Mouse (Mus musculus) adrenal gland, postnatal 14 days (tissue): Measurements from ENCODE around the gene Kcnmb4. TPM values are rescaled to one million over a fixed set of nuclear protein-coding genes. Genes with fewer than 3 reads are reported as not detected.
A peak's percentile ranks its signal among the peaks of the same experiment; 100 is the strongest.

Experiments
- DNase-seq: peaks from one replicate; pipeline ENCODE4 v3.0.0; 2021; ENCODE audit warnings: mixed read lengths
- long read RNA-seq, 2 experiments: library from polyadenylated mRNA; stranded (forward); transcript quantifications; one replicate each; pipeline ENCODE4 v2.0.0; 2021
- total RNA-seq: library from RNA; stranded (reverse); gene quantifications from 2 replicates; pipeline ENCODE4 v1.2.3, GENCODE M21; 2021

Kcnmb4 gene
- 5.0 and 5.1 TPM in 2 replicates for total RNA-seq
- long read RNA-seq, experiment 1, transcript Kcnmb4-201 (3 exons, 1,367 nt): major isoform, 8 of 9 reads
- long read RNA-seq, experiment 1, partial matches to known transcripts: 1 of 9 reads
- long read RNA-seq, experiment 1, other reads (novel, unspliced or antisense): 0 of 9 reads
- long read RNA-seq, experiment 2, partial matches to known transcripts: 1 of 5 reads
- long read RNA-seq, experiment 2, other reads (novel, unspliced or antisense): 1 of 5 reads

GRCm38 (mm10) chr10:116473759-116474549, at the start of gene Kcnmb4:
TSS of gene Kcnmb4 (minus strand) at chr10:116473878.
- peak; percentile 66 for DNase-seq

GRCm38 (mm10) chr10:116519588-116519987, 45.9 kb upstream of the Kcnmb4 start:
- no peak for DNase-seq

GRCm38 (mm10) chr10:116515590-116515989, 41.9 kb upstream of the Kcnmb4 start:
- no peak for DNase-seq

- DNase-seq: no peak
These were observed 41.5 kb upstream of the Kcnmb4 start for GRCm38 (mm10) chr10:116515158-116515557.

GRCm38 (mm10) chr10:116513254-116513635, 39.6 kb upstream of the Kcnmb4 start:
- DNase-seq: peak; percentile 5

GRCm38 (mm10) chr10:116512521-116513253, 39.0 kb upstream of the Kcnmb4 start:
- DNase-seq: no peak

- no peak for DNase-seq
These were observed 31.8 kb upstream of the Kcnmb4 start for GRCm38 (mm10) chr10:116505303-116506014.

GRCm38 (mm10) chr10:116492768-116493167, 19.1 kb upstream of the Kcnmb4 start:
- DNase-seq: no peak

GRCm38 (mm10) chr10:116486895-116487747, 13.4 kb upstream of the Kcnmb4 start:
- DNase-seq: no peak

- DNase-seq: no peak
These were observed 8.2 kb upstream of the Kcnmb4 start for GRCm38 (mm10) chr10:116481917-116482316.

GRCm38 (mm10) chr10:116480988-116481387, 7.3 kb upstream of the Kcnmb4 start:
- DNase-seq: no peak

GRCm38 (mm10) chr10:116476559-116476958, 2.9 kb upstream of the Kcnmb4 start:
- no peak for DNase-seq

GRCm38 (mm10) chr10:116475725-116476124, 2.0 kb upstream of the Kcnmb4 start:
- no peak for DNase-seq

- peak; percentile 38 for DNase-seq
These were observed 463 bp downstream of the Kcnmb4 start for GRCm38 (mm10) chr10:116473071-116473758.

- no peak for DNase-seq
These were observed 1.1 kb downstream of the Kcnmb4 start for GRCm38 (mm10) chr10:116472579-116472978.

- DNase-seq: no peak
These were observed 3.3 kb downstream of the Kcnmb4 start for GRCm38 (mm10) chr10:116470306-116470925.

GRCm38 (mm10) chr10:116468094-116468493, 5.6 kb downstream of the Kcnmb4 start:
- no peak for DNase-seq

GRCm38 (mm10) chr10:116463753-116464345, 9.8 kb downstream of the Kcnmb4 start:
- no peak for DNase-seq

GRCm38 (mm10) chr10:116461443-116461842, 12.2 kb downstream of the Kcnmb4 start:
- DNase-seq: no peak

- no peak for DNase-seq
These were observed 14.9 kb downstream of the Kcnmb4 start for GRCm38 (mm10) chr10:116458786-116459185.
